Mouse (Mus musculus) hindbrain, embryonic 12.5 days (tissue): ENCODE data around the gene Adora2a. TPM values are rescaled to one million over a fixed set of nuclear protein-coding genes. Genes with fewer than 3 reads are reported as not detected.
"Not testable (repeated sequence)": the region's sequence is repeated elsewhere in the genome, so short reads cannot be mapped to it uniquely, and the experiment has no call there.

Experiments
- ATAC-seq: fragments of 200-750 bp; cut with Nextera tagmentation; 2 replicates; pipeline ENCODE4 v1.8.0; 2017; ENCODE audit warnings: moderate TSS enrichment; ENCODE audit not compliant: low FRiP score
- H3K27ac ChIP-seq: fragments of 300-500 bp; sonication (generic); 2 replicates; pipeline ENCODE4 v1.5.1; 2016; ENCODE audit warnings: mild to moderate bottlenecking
- H3K27me3 ChIP-seq: fragments of 300-500 bp; sonication (generic); 2 replicates; pipeline ENCODE4 v1.6.1; 2016; ENCODE audit warnings: mild to moderate bottlenecking
- H3K36me3 ChIP-seq: fragments of 300-500 bp; sonication (generic); 2 replicates; pipeline ENCODE4 v1.6.1; 2016; ENCODE audit warnings: mild to moderate bottlenecking
- H3K4me1 ChIP-seq: fragments of 300-500 bp; sonication (generic); 2 replicates; pipeline ENCODE4 v1.6.1; 2016
- H3K4me2 ChIP-seq: fragments of 300-500 bp; sonication (generic); replicated peaks from 2 replicates; pipeline ENCODE4 v1.6.1; 2016; ENCODE audit warnings: mild to moderate bottlenecking
- H3K4me3 ChIP-seq: fragments of 300-500 bp; sonication (generic); 2 replicates; pipeline ENCODE4 v1.5.1; 2016; ENCODE audit warnings: mild to moderate bottlenecking
- H3K9ac ChIP-seq: fragments of 300-500 bp; sonication (generic); 2 replicates; pipeline ENCODE4 v1.6.1; 2016; ENCODE audit warnings: mild to moderate bottlenecking, moderate library complexity
- H3K9me3 ChIP-seq: fragments of 300-500 bp; sonication (generic); replicated peaks from 2 replicates; pipeline ENCODE4 v1.6.1; 2016; ENCODE audit warnings: mild to moderate bottlenecking
- WGBS: fragments of 180-500 bp; shearing (Covaris S2); methylation state at CpG from one replicate; pipeline ENCODE4 v1.1.7; 2016; 5-methylcytosine and 5-hydroxymethylcytosine counted together
- polyA plus RNA-seq: library from polyadenylated mRNA; unstranded; fragments of >200 nt; fragmentation: Nextera tagmentation; extraction: Ambion mirVana; gene quantifications from 2 replicates; pipeline ENCODE4 v1.2.1, GENCODE M21; 2016

Adora2a gene
- polyA plus RNA-seq, 1 experiment from 2014 or later, result 2.5 TPM

- H3K27me3 ChIP-seq, result no peaks in the 10 kb centered on the region
- no peaks in the 10 kb centered on the region for H3K36me3 ChIP-seq
- H3K9ac ChIP-seq, result no peak overlapping the region
- H3K9me3 ChIP-seq, result no peaks in the 10 kb centered on the region
- no peaks in the 10 kb centered on the region; the same call in none of the 2 replicates for H3K4me1 ChIP-seq
- WGBS, result 80% methylated on average over 3 of the region's 3 CpGs
- no peak overlapping the region for H3K27ac ChIP-seq
- no peak overlapping the region for H3K4me3 ChIP-seq
- no peak overlapping the region for H3K4me2 ChIP-seq
- ATAC-seq, result no peak
These were observed 15.6 kb downstream of the Adora2a start for GRCm38 (mm10) chr10:75332268-75332667.

DNA sequence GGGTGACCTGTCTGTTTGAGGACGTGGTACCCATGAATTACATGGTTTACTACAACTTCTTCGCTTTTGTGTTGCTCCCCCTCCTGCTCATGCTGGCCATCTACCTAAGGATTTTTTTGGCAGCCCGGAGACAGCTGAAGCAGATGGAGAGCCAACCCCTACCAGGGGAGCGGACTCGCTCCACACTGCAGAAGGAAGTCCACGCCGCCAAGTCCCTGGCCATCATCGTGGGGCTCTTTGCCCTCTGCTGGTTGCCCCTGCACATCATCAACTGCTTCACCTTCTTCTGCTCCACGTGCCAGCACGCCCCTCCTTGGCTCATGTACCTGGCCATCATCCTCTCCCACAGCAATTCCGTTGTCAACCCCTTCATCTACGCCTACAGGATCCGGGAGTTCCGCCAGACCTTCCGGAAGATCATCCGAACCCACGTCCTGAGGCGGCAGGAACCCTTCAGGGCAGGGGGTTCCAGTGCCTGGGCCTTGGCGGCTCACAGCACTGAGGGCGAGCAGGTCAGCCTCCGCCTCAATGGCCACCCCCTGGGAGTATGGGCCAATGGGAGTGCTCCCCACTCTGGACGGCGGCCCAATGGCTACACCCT, 16.6 kb downstream of the Adora2a start:
- no peaks in the 10 kb centered on the region; the same call in none of the 2 replicates for H3K4me1 ChIP-seq
- 93% methylated on average over 23 of the region's 23 CpGs for WGBS
- no peak overlapping the region for H3K4me2 ChIP-seq
- no peaks in the 10 kb centered on the region for H3K27me3 ChIP-seq
- no peak overlapping the region for H3K4me3 ChIP-seq
- no peaks in the 10 kb centered on the region for H3K36me3 ChIP-seq
- ATAC-seq, result no peak
- no peak overlapping the region for H3K27ac ChIP-seq
- H3K9ac ChIP-seq, result no peak overlapping the region
- no peaks in the 10 kb centered on the region for H3K9me3 ChIP-seq

GRCm38 (mm10) chr10:75334175-75334574, 17.5 kb downstream of the Adora2a start:
- 81% methylated on average over 7 of the region's 7 CpGs for WGBS
- Histone ChIP-seq H3K27me3 (no peaks in the 10 kb centered on the region), H3K4me2 (no peak overlapping the region), H3K27ac (no peak overlapping the region), H3K4me3 (no peak overlapping the region), H3K4me1 (no peaks in the 10 kb centered on the region; the same call in none of the 2 replicates), H3K36me3 (no peaks in the 10 kb centered on the region), H3K9me3 (no peaks in the 10 kb centered on the region), H3K9ac (no peak overlapping the region)
- no peak for ATAC-seq

DNA sequence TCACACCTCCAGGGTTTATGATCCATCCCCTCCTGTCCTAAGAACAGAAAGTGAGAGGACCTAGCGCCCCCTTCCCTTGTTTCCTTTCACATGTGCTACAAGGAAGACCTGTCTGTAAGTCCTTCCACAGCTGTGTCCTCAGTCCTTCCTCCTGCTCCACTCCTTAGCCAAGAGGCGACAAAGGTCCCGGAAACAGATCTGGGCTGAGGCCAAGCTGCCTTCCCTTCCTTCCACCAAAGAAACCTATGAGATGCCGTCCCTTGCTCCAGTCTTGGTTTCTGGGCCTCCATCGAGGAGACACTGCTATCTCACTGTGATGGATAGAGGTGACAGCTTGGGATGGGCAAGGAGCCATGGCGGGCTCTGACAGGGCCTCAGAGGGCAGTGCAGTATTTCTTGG, 18.4 kb downstream of the Adora2a start:
- H3K4me1 ChIP-seq, result no peaks in the 10 kb centered on the region; the same call in none of the 2 replicates
- no peak overlapping the region for H3K9ac ChIP-seq
- no peak overlapping the region for H3K4me3 ChIP-seq
- no peak overlapping the region for H3K27ac ChIP-seq
- no peaks in the 10 kb centered on the region for H3K27me3 ChIP-seq
- no peak overlapping the region for H3K4me2 ChIP-seq
- H3K36me3 ChIP-seq, result no peaks in the 10 kb centered on the region
- no peaks in the 10 kb centered on the region for H3K9me3 ChIP-seq
- 92% methylated on average over 6 of the region's 6 CpGs for WGBS
- no peak for ATAC-seq

GRCm38 (mm10) chr10:75337231-75337630, 20.6 kb downstream of the Adora2a start:
- H3K36me3 ChIP-seq, result no peaks in the 10 kb centered on the region

GRCm38 (mm10) chr10:75338852-75339251, 22.2 kb downstream of the Adora2a start:
- no peaks in the 10 kb centered on the region for H3K27me3 ChIP-seq
- H3K4me3 ChIP-seq, result no peak overlapping the region
- WGBS, result 84% methylated on average over 5 of the region's 5 CpGs
- no peaks in the 10 kb centered on the region for H3K36me3 ChIP-seq
- no peak overlapping the region for H3K27ac ChIP-seq
- H3K9ac ChIP-seq, result no peak overlapping the region
- H3K4me1 ChIP-seq, result no peaks in the 10 kb centered on the region; the same call in none of the 2 replicates
- no peak overlapping the region for H3K4me2 ChIP-seq
- no peaks in the 10 kb centered on the region for H3K9me3 ChIP-seq
- no peak for ATAC-seq

More at GRCm38 (mm10) chr10:75337231-75337630, 20.6 kb downstream of the Adora2a start:
- Histone ChIP-seq H3K4me3 (no peak overlapping the region), H3K4me1 (no peaks in the 10 kb centered on the region; the same call in none of the 2 replicates), H3K9ac (no peak overlapping the region), H3K27me3 (no peaks in the 10 kb centered on the region), H3K9me3 (no peaks in the 10 kb centered on the region), H3K27ac (no peak overlapping the region), H3K4me2 (no peak overlapping the region)
- WGBS, result 82% methylated on average over 10 of the region's 10 CpGs
- no peak for ATAC-seq

DNA sequence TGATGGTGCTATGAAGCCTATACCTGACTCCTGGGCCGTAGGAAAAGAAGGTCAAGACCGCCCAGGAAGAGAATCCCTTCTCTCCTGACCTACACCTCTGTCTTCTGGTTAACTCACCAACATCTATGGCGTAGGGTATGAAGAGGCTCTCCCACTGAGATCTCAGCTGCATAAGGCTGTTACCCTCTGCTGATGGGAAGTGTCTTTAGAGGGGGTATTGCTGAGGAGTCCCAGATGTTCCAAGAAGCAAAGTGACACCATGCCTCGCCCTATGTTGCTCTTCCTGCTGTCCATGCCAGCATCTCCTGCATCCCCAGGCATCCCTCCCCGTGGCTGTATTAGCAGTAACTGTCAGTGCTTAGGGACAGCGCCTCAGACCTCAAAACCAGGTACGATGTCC, 22.7 kb downstream of the Adora2a start:
- no peak for ATAC-seq
- 86% methylated on average over 7 of the region's 7 CpGs for WGBS
- Histone ChIP-seq H3K4me1 (no peaks in the 10 kb centered on the region; the same call in 1 of the 2 replicates), H3K4me3 (no peak overlapping the region), H3K36me3 (no peaks in the 10 kb centered on the region), H3K9ac (no peak overlapping the region), H3K4me2 (no peak overlapping the region), H3K9me3 (no peaks in the 10 kb centered on the region), H3K27me3 (no peaks in the 10 kb centered on the region), H3K27ac (no peak overlapping the region)

- ATAC-seq, result no peak
- Histone ChIP-seq H3K27me3 (no peaks in the 10 kb centered on the region), H3K36me3 (no peaks in the 10 kb centered on the region), H3K4me1 (no peaks in the 10 kb centered on the region), H3K9me3 (no peaks in the 10 kb centered on the region), H3K4me3 (no peak overlapping the region), H3K27ac (no peak overlapping the region), H3K4me2 (no peak overlapping the region), H3K9ac (no peak overlapping the region)
- WGBS, result 41% methylated on average over 8 of the region's 8 CpGs
These were observed 25.3 kb downstream of the Adora2a start for GRCm38 (mm10) chr10:75341936-75342335.

GRCm38 (mm10) chr10:75344563-75344962, 27.9 kb downstream of the Adora2a start:
- ATAC-seq, H3K9me3 ChIP-seq, H3K27ac ChIP-seq, H3K4me2 ChIP-seq, H3K4me3 ChIP-seq, H3K27me3 ChIP-seq, H3K4me1 ChIP-seq, H3K9ac ChIP-seq, H3K36me3 ChIP-seq: not testable (repeated sequence)
- WGBS, result 68% methylated on average over 1 of the region's 1 CpGs

- ATAC-seq, result no peak
- 76% methylated on average over 2 of the region's 2 CpGs for WGBS
These were observed 28.6 kb downstream of the Adora2a start for GRCm38 (mm10) chr10:75345265-75345664.

GRCm38 (mm10) chr10:75350564-75350963, 33.9 kb downstream of the Adora2a start:
- ATAC-seq, result no peak
- no peak overlapping the region for H3K9ac ChIP-seq
- H3K27ac ChIP-seq, result no peak overlapping the region
- no peaks in the 10 kb centered on the region for H3K27me3 ChIP-seq
- no peaks in the 10 kb centered on the region for H3K4me1 ChIP-seq
- WGBS, result 88% methylated on average over 5 of the region's 5 CpGs
- H3K4me3 ChIP-seq, result no peak overlapping the region
- H3K36me3 ChIP-seq, result no peaks in the 10 kb centered on the region
- H3K9me3 ChIP-seq, result no peaks in the 10 kb centered on the region
- H3K4me2 ChIP-seq, result no peak overlapping the region

More at GRCm38 (mm10) chr10:75345265-75345664, 28.6 kb downstream of the Adora2a start:
- H3K4me1 ChIP-seq, result no peaks in the 10 kb centered on the region
- H3K27me3 ChIP-seq, result no peaks in the 10 kb centered on the region
- no peak overlapping the region for H3K4me2 ChIP-seq
- no peak overlapping the region for H3K27ac ChIP-seq
- no peak overlapping the region for H3K4me3 ChIP-seq
- H3K9ac ChIP-seq, result no peak overlapping the region
- H3K36me3 ChIP-seq, result no peaks in the 10 kb centered on the region
- no peaks in the 10 kb centered on the region for H3K9me3 ChIP-seq

DNA sequence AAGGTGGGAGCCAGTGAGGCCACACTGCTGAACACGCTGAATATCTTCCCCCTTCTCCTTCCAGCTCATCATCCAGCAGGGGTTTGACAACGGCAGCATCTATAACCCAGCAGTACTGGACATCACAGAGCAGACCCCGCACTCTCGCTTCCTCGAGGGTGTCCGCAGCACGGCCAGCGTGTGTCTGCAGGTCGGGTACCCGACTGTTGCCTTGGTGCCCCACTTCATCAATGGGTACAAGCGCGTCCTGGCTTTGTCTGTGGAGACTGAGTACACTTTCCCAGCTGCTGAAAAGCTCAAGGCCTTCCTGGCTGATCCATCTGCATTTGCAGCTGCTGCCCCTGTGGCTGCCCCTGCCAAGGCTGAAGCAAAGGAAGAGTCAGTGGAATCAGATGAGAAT, 35.9 kb downstream of the Adora2a start:
- H3K9me3 ChIP-seq, result no peaks in the 10 kb centered on the region
- WGBS, result 91% methylated on average over 12 of the region's 12 CpGs
- H3K9ac ChIP-seq, result no peak overlapping the region
- H3K4me3 ChIP-seq, result no peak overlapping the region
- no peaks in the 10 kb centered on the region for H3K27me3 ChIP-seq
- no peak overlapping the region for H3K4me2 ChIP-seq
- no peaks in the 10 kb centered on the region for H3K4me1 ChIP-seq
- H3K36me3 ChIP-seq, result no peaks in the 10 kb centered on the region
- no peak overlapping the region for H3K27ac ChIP-seq
- ATAC-seq, result no peak

DNA sequence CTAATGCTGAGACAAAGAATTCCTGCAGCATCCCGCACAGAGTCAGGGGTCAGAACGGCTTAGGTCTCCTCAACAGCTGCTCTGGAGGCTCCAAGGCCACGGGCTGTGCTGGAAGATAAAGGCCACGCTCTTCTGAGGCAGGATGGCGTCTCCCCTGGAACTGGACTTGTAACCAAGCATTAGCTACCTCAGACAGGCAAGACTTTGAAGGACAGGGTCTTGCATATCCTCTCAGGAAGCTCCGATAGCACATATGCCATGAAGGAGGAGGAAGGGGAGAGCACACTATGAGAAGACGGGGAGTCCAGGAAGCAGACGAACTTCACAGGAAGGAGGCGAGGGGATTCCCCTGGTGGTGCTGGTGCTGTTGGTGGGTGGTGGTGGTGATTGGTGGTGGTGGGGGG, 37.2 kb downstream of the Adora2a start:
- 69% methylated on average over 9 of the region's 9 CpGs for WGBS
- H3K4me2 ChIP-seq, H3K36me3 ChIP-seq, H3K9me3 ChIP-seq, H3K4me1 ChIP-seq, H3K27ac ChIP-seq, ATAC-seq, H3K4me3 ChIP-seq, H3K27me3 ChIP-seq, H3K9ac ChIP-seq: not testable (repeated sequence)
